Mouse (Mus musculus) heart, postnatal 14 days (tissue): ENCODE measurements around the gene Rubcnl. TPM values are rescaled to one million over a fixed set of nuclear protein-coding genes. Genes with fewer than 3 reads are reported as not detected.

Experiments
- DNase-seq, 2 experiments: peaks; one replicate each; pipeline ENCODE4 v3.0.0; 2021 to 2022
- intact Hi-C: fragments of 180-260 bp; cut with DNase I; formaldehyde crosslinking; loops from one replicate; pipeline ENCODE4 v1.15.1; 2025
- total RNA-seq, 2 experiments: library from RNA; stranded (reverse); gene quantifications; 2 replicates each; pipeline ENCODE4 v1.2.3; 2021

Gene Rubcnl
- total RNA-seq, 2 experiments from 2014 or later = 0.65 to 0.73 TPM

DNA sequence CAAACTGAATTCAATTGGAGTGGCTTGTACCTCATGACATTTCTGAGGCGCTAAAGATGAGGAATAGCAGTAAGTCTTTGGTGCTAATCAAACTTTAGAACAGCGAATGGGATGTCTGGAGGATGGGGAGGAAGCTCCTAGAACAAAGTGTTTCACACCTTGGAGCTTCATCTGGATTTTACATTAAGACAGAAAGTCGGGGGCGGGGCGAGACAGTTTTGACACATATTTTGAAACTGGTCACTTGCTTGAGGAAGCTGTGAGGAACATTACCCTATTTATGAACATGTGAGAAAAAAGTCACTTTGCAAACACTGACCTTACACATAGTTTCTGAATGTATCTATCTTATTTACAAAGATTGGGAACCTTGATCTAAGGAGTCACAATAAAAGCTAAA is 49.4 kb downstream of the Rubcnl start:
- DNase-seq = no peak
- intact Hi-C loops = no loop called here

DNA sequence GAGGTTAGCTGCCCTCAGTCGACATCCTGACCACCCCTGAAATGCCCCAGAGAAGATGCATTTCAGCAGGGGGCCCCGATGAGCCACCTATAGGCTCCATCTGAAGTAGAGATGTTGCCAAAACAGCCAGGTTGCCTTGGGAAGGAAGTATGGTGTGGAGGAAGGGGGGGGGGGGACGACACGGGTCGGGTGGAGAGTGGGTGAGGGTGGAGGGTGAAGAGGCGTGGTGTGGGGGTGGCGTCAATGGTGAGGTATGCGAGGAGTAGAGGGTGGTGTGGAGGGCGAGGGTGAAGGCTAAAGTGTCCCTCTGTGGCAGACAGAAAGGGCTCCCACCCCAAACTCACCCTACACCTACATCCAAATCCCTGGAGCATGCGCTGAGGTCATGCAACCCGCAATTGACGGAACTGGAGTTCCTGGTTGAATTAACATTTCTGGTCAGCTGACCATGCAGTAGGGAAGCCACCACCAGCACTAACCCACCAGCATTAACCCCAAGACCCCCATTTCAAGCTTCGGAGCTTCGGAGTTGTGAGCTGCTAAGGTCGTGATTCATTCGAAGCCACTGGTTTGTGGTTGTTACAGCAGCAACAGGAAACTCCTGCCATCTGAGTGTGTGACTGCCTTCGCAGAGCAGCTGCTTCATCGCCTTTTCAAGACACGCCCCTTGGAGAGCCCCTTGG is 52.7 kb downstream of the Rubcnl start:
- DNase-seq = no peak
- intact Hi-C loops = no loop called here

DNA sequence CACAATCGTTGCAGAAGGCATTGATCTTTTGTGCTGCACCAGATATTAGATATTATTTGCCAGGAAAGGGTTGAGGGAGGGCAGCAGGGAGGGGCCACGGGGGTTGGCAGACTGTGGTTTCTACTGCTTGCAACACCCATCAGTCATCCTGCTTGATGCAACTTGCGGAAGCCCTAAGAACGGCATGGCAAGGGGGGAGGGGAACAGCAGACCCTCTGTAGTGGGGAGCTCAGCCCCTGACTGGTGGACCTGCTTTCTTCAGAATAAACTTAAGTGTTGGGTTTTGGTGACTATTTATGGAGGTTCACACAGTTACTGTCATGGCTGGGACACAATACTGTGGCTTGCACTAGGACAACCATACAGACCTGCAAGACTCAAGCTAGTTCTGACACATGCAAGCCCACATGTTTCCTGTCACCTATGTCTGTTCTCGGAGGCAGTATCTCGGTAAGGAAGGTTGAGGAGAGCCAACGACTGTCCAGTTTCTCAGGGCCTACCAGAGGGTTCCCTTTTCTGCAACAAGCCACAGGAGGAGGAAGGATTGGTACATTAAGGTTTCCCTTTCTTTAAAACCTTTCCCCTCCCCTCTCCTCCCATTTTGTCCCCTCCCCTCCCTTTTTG is 53.6 kb downstream of the Rubcnl start:
- DNase-seq = no peak
- intact Hi-C loops = no loop called here

DNA sequence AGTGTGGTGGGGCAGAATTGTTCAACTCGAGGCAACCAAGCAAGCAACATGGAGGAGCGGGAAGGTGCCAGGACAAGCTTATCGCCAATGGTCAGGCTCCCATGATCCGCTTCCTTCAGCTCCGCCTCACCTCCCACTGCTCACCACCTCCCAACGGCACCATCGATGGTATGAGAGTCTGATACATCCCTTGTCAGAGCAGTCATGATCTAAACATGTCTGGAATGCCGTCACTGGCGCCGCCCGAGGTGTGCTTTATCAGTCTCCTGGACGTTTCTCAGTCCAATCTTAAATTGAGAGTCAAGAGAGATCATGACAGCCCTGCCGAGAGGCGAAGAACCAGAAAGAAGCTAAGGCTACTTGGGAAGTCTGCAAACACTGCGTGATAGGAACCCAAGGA is 55.3 kb downstream of the Rubcnl start:
- intact Hi-C loops = no loop called here
- DNase-seq = no peak

DNA sequence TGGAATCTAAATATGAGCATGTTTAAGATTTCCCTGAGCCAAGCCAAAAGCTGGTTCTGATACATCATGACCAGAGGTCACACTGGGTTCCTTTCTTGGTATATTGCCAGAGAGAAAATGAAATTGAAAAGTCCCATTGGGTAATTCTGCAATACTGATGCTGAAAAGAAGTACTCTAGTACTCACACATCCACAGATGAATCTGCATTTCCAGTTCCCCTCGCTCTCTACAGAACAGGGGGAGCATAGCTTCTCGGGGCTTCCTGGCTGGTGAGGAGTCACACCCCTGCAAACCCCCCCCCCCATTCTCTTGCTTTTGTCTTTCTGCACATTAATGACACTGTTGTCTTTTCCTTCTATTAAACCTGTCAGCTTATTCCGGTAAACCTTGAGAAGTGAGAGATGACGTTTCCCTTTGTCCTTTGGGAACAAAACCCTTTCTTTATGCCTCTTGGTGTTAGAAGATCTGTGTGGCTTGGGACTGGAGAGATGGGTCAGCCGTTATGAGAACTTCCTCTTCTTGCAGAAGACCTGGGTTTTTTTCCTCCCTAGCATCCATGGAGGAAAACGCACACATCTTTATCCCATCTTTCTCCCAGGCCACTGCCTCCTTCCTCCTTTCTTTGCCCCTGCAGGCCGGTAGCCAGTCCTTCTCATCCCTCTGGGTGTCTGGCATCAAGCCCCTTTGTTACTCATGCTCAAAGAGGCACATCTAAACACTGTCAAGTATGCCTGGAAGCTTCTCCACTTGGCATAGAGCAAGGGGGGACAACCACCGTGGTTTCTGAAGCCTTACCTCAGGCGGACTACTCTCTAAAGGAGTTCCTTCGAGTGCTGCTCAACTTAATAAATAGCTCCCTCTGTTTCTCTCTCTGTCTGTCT is 59.7 kb downstream of the Rubcnl start:
- DNase-seq = no peak
- intact Hi-C loops = no loop called here

DNA sequence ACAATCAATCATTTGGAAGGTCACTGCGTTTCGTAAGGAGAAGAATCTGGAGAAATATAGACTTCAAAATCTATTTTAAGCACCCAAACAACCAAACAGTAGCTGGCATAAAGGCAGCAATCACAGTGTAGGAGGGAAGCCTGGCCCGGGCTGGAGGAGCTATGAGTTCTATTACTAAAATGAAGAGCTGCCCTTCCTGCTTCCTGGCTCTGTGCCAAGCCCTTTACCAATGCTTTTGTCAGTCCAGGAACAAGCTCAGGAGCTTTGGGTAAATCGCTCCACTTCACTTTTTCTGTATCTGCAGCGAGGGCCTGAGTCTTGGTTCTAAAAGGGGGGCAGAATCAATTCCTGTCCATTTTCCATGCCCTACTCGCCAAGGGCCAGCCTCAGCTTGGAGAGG is 62.1 kb downstream of the Rubcnl start:
- intact Hi-C loops = no loop called here
- DNase-seq = no peak

Other genes with a start within 250 kb of the Rubcnl start
- gene Lrch1, start 68.2 kb upstream of the Rubcnl start, total RNA-seq = 10 to 100 TPM; 17.5 to 18.5 TPM
- gene Lrrc63, start 114.9 kb downstream of the Rubcnl start, total RNA-seq = not detected
- 10 to 100 TPM; 13.5 to 17.9 TPM for gene Lcp1, start 115.1 kb downstream of the Rubcnl start, total RNA-seq
- gene Cpb2, start 226.3 kb downstream of the Rubcnl start, total RNA-seq = not detected